Mouse (Mus musculus): ENCODE data around the gene Atp2b1. TPM values are rescaled to one million over a fixed set of nuclear protein-coding genes. Genes with fewer than 3 reads are reported as not detected.

Gene Atp2b1
- total and polyA plus RNA-seq, 3 experiments = 18.5 to 160 (median 65.1) TPM

GRCm38 (mm10) chr10:99038866-99039265, 124.7 kb downstream of the Atp2b1 start:
- TF ChIP-seq TAL1 (conservative IDR thresholded peaks at IDR 0.05; ENCODE audit: low read depth, low read length) (no peak), GATA2 (IDR thresholded peaks at IDR 0.05; ENCODE audit: borderline replicate concordance, low read depth, low read length) (no peak), CTCF (IDR thresholded peaks at IDR 0.05; ENCODE audit: low read depth, low read length) (no peak)
- ATAC-seq (ENCODE audit: extremely low read depth, insufficient number of reproducible peaks, low FRiP score, poor library complexity, severe bottlenecking) = no peak
- H3K9me3 ChIP-seq (replicated peaks) = no peaks in the 10 kb centered on the region
- no peaks in the 10 kb centered on the region for H3K4me1 ChIP-seq (ENCODE audit: insufficient read depth, low read depth, low read length)
- no peak for DNase-seq (ENCODE audit: low spot score)
- no peak overlapping the region for H3K4me3 ChIP-seq (ENCODE audit: low read depth, low read length)
- H3K36me3 ChIP-seq (replicated peaks) = no peaks in the 10 kb centered on the region
- peaks cover 14% of the 10 kb centered on the region for H3K27me3 ChIP-seq (ENCODE audit: insufficient read depth, low read length)

- Histone ChIP-seq H3K4me3 (ENCODE audit: low read depth, low read length) (no peak overlapping the region), H3K36me3 (replicated peaks) (no peaks in the 10 kb centered on the region), H3K9me3 (replicated peaks) (no peaks in the 10 kb centered on the region), H3K4me1 (ENCODE audit: insufficient read depth, low read depth, low read length) (no peaks in the 10 kb centered on the region), H3K27me3 (ENCODE audit: insufficient read depth, low read length) (peaks cover 14% of the 10 kb centered on the region)
- DNase-seq (ENCODE audit: low spot score) = no peak
- ATAC-seq (ENCODE audit: extremely low read depth, insufficient number of reproducible peaks, low FRiP score, poor library complexity, severe bottlenecking) = no peak
- no peak for TF ChIP-seq GATA2 (IDR thresholded peaks at IDR 0.05; ENCODE audit: borderline replicate concordance, low read depth, low read length)
- TF ChIP-seq CTCF (IDR thresholded peaks at IDR 0.05; ENCODE audit: low read depth, low read length) = no peak
- no peak for TF ChIP-seq TAL1 (conservative IDR thresholded peaks at IDR 0.05; ENCODE audit: low read depth, low read length)
- TF ChIP-seq POLR2AphosphoS5 (IDR thresholded peaks at IDR 0.05; ENCODE audit: insufficient replicate concordance, low read depth, low read length) = no peak
- no peak for TF ChIP-seq GATA1 (IDR thresholded peaks at IDR 0.05; ENCODE audit: borderline replicate concordance, low read length)
Observed at GRCm38 (mm10) chr10:99040171-99040570, 126.0 kb downstream of the Atp2b1 start.

GRCm38 (mm10) chr10:99046756-99047550, 132.7 kb downstream of the Atp2b1 start:
- Histone ChIP-seq H3K27me3 (ENCODE audit: insufficient read depth, low read length) (peaks cover 10% of the 10 kb centered on the region; the same call in 1 of the 2 replicates), H3K36me3 (replicated peaks) (no peaks in the 10 kb centered on the region), H3K4me1 (ENCODE audit: insufficient read depth, low read depth, low read length) (no peaks in the 10 kb centered on the region), H3K4me3 (ENCODE audit: low read depth, low read length) (no peak overlapping the region), H3K9me3 (replicated peaks) (no peaks in the 10 kb centered on the region)
- TF ChIP-seq TAL1 (conservative IDR thresholded peaks at IDR 0.05; ENCODE audit: low read depth, low read length) (no peak), GATA2 (IDR thresholded peaks at IDR 0.05; ENCODE audit: borderline replicate concordance, low read depth, low read length) (no peak), POLR2AphosphoS5 (IDR thresholded peaks at IDR 0.05; ENCODE audit: insufficient replicate concordance, low read depth, low read length) (no peak), GATA1 (IDR thresholded peaks at IDR 0.05; ENCODE audit: borderline replicate concordance, low read length) (no peak), CTCF (IDR thresholded peaks at IDR 0.05; ENCODE audit: low read depth, low read length) (no peak)
- DNase-seq (ENCODE audit: low spot score) (no peak), ATAC-seq (ENCODE audit: extremely low read depth, insufficient number of reproducible peaks, low FRiP score, poor library complexity, severe bottlenecking) (no peak)

GRCm38 (mm10) chr10:99047551-99047940, 133.3 kb downstream of the Atp2b1 start:
- peaks cover 10% of the 10 kb centered on the region; the same call in 1 of the 2 replicates for H3K27me3 ChIP-seq (ENCODE audit: insufficient read depth, low read length)
- no peak overlapping the region for H3K4me3 ChIP-seq (ENCODE audit: low read depth, low read length)
- no peaks in the 10 kb centered on the region for H3K36me3 ChIP-seq (replicated peaks)
- no peaks in the 10 kb centered on the region for H3K4me1 ChIP-seq (ENCODE audit: insufficient read depth, low read depth, low read length)
- H3K9me3 ChIP-seq (replicated peaks) = no peaks in the 10 kb centered on the region
- no peak for TF ChIP-seq CTCF (IDR thresholded peaks at IDR 0.05; ENCODE audit: low read depth, low read length)
- no peak for TF ChIP-seq TAL1 (conservative IDR thresholded peaks at IDR 0.05; ENCODE audit: low read depth, low read length)
- TF ChIP-seq POLR2AphosphoS5 (IDR thresholded peaks at IDR 0.05; ENCODE audit: insufficient replicate concordance, low read depth, low read length) = no peak
- TF ChIP-seq GATA2 (IDR thresholded peaks at IDR 0.05; ENCODE audit: borderline replicate concordance, low read depth, low read length) = no peak
- TF ChIP-seq GATA1 (IDR thresholded peaks at IDR 0.05; ENCODE audit: borderline replicate concordance, low read length) = no peak
- no peak for ATAC-seq (ENCODE audit: extremely low read depth, insufficient number of reproducible peaks, low FRiP score, poor library complexity, severe bottlenecking)
- no peak for DNase-seq (ENCODE audit: low spot score)

- Histone ChIP-seq H3K36me3 (replicated peaks) (no peaks in the 10 kb centered on the region), H3K27me3 (ENCODE audit: insufficient read depth, low read length) (peaks cover 7% of the 10 kb centered on the region; the same call in 1 of the 2 replicates), H3K4me1 (ENCODE audit: insufficient read depth, low read depth, low read length) (no peaks in the 10 kb centered on the region), H3K9me3 (replicated peaks) (no peaks in the 10 kb centered on the region), H3K4me3 (ENCODE audit: low read depth, low read length) (no peak overlapping the region)
- ATAC-seq (ENCODE audit: extremely low read depth, insufficient number of reproducible peaks, low FRiP score, poor library complexity, severe bottlenecking) (no peak), DNase-seq (ENCODE audit: low spot score) (no peak)
- TF ChIP-seq GATA1 (IDR thresholded peaks at IDR 0.05; ENCODE audit: borderline replicate concordance, low read length) (no peak), POLR2AphosphoS5 (IDR thresholded peaks at IDR 0.05; ENCODE audit: insufficient replicate concordance, low read depth, low read length) (no peak), TAL1 (conservative IDR thresholded peaks at IDR 0.05; ENCODE audit: low read depth, low read length) (no peak), GATA2 (IDR thresholded peaks at IDR 0.05; ENCODE audit: borderline replicate concordance, low read depth, low read length) (no peak), CTCF (IDR thresholded peaks at IDR 0.05; ENCODE audit: low read depth, low read length) (no peak)
Observed at GRCm38 (mm10) chr10:99050093-99050492, 135.9 kb downstream of the Atp2b1 start.

GRCm38 (mm10) chr10:99053111-99053510, 138.9 kb downstream of the Atp2b1 start:
- peaks cover 7% of the 10 kb centered on the region; the same call in 1 of the 2 replicates for H3K27me3 ChIP-seq (ENCODE audit: insufficient read depth, low read length)
- no peak for ATAC-seq (ENCODE audit: extremely low read depth, insufficient number of reproducible peaks, low FRiP score, poor library complexity, severe bottlenecking)
- H3K4me3 ChIP-seq (ENCODE audit: low read depth, low read length) = no peak overlapping the region

More at GRCm38 (mm10) chr10:99053111-99053510, 138.9 kb downstream of the Atp2b1 start:
- no peaks in the 10 kb centered on the region for H3K9me3 ChIP-seq (replicated peaks)
- TF ChIP-seq GATA1 (IDR thresholded peaks at IDR 0.05; ENCODE audit: borderline replicate concordance, low read length) = no peak
- TF ChIP-seq TAL1 (conservative IDR thresholded peaks at IDR 0.05; ENCODE audit: low read depth, low read length) = no peak
- TF ChIP-seq POLR2AphosphoS5 (IDR thresholded peaks at IDR 0.05; ENCODE audit: insufficient replicate concordance, low read depth, low read length) = no peak
- no peak for TF ChIP-seq CTCF (IDR thresholded peaks at IDR 0.05; ENCODE audit: low read depth, low read length)
- no peak for TF ChIP-seq GATA2 (IDR thresholded peaks at IDR 0.05; ENCODE audit: borderline replicate concordance, low read depth, low read length)
- H3K36me3 ChIP-seq (replicated peaks) = no peaks in the 10 kb centered on the region
- no peaks in the 10 kb centered on the region for H3K4me1 ChIP-seq (ENCODE audit: insufficient read depth, low read depth, low read length)
- DNase-seq (ENCODE audit: low spot score) = no peak
